Mouse (Mus musculus) ES-Bruce4 (cell line): ENCODE data around the gene Spata16. TPM values are rescaled to one million over a fixed set of nuclear protein-coding genes. Genes with fewer than 3 reads are reported as not detected.

Experiments used
- H3K27ac ChIP-seq: 2 replicates; pipeline ENCODE4 v1.5.1; 2012; ENCODE audit warnings: low read length, inconsistent platforms; ENCODE audit not compliant: insufficient read depth
- H3K27me3 ChIP-seq: 2 replicates; pipeline ENCODE4 v1.6.1; 2012; ENCODE audit warnings: mild to moderate bottlenecking, low read length, inconsistent platforms; ENCODE audit not compliant: control insufficient read depth, poor library complexity, insufficient read depth, severe bottlenecking
- H3K36me3 ChIP-seq: 2 replicates; pipeline ENCODE4 v1.6.1; 2012; ENCODE audit warnings: inconsistent platforms, mild to moderate bottlenecking, low read length, moderate library complexity; ENCODE audit not compliant: control insufficient read depth, poor library complexity, insufficient read depth, severe bottlenecking
- H3K4me1 ChIP-seq: one replicate; pipeline ENCODE4 v1.8.1; 2011; ENCODE audit warnings: low read length; ENCODE audit not compliant: control insufficient read depth, insufficient read depth
- H3K4me3 ChIP-seq: 2 replicates; pipeline ENCODE4 v1.5.1; 2011; ENCODE audit warnings: low read depth, mild to moderate bottlenecking, low read length
- H3K9ac ChIP-seq: 2 replicates; pipeline ENCODE4 v1.6.1; 2012; ENCODE audit warnings: low read depth, mild to moderate bottlenecking, inconsistent platforms; ENCODE audit not compliant: poor library complexity, severe bottlenecking
- H3K9me3 ChIP-seq: replicated peaks from 2 replicates; pipeline ENCODE4 v1.6.1; 2012; ENCODE audit warnings: mild to moderate bottlenecking, low read length, inconsistent platforms; ENCODE audit not compliant: control insufficient read depth, poor library complexity, insufficient read depth, severe bottlenecking
- CTCF ChIP-seq: IDR thresholded peaks from one replicate; pipeline ENCODE4 v1.8.1; 2011; ENCODE audit warnings: low read depth, low read length
- EP300 ChIP-seq: IDR thresholded peaks from 2 replicates; pipeline ENCODE4 v1.6.1; 2011; ENCODE audit warnings: low read depth, low read length; ENCODE audit not compliant: insufficient read depth
- POLR2A ChIP-seq: IDR thresholded peaks from one replicate; pipeline ENCODE4 v1.8.1; 2011; ENCODE audit warnings: low read length; ENCODE audit not compliant: insufficient read depth
- polyA plus RNA-seq: library from polyadenylated mRNA; stranded (reverse); fragments of >200 nt; gene quantifications from 2 replicates; pipeline ENCODE4 v1.2.4, GENCODE M21; 2011; ENCODE audit warnings: low read depth; ENCODE audit not compliant: missing spikeins, insufficient read depth, insufficient read length

The Spata16 gene
- polyA plus RNA-seq, 1 experiment: not detected

DNA sequence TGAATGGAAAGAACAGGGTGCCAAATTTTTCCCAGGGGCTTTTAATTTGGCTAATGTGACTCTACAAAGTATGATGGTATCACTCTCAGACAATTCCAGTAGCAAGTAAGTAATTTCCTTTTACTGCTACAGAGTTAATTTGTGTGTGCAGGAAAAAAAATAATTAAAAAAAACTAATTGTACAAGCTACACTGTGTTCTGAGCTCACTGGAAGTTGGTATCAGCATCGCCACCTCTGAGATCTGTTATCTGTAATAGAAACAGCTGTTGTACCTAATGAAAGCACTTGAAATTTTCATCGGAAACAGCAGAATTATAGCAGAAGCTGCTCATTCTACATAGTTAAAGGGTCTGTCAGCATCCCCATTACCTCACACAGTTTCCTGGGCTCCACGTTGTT lies 295.7 kb downstream of the Spata16 start:
- H3K9me3 ChIP-seq: no peaks in the 10 kb centered on the region
- H3K36me3 ChIP-seq: no peaks in the 10 kb centered on the region
- H3K4me1 ChIP-seq: peaks cover 2% of the 10 kb centered on the region
- TF ChIP-seq CTCF: no peak
- no peak overlapping the region for H3K9ac ChIP-seq
- no peak overlapping the region for H3K27ac ChIP-seq
- H3K4me3 ChIP-seq: no peak overlapping the region
- no peaks in the 10 kb centered on the region for H3K27me3 ChIP-seq

DNA sequence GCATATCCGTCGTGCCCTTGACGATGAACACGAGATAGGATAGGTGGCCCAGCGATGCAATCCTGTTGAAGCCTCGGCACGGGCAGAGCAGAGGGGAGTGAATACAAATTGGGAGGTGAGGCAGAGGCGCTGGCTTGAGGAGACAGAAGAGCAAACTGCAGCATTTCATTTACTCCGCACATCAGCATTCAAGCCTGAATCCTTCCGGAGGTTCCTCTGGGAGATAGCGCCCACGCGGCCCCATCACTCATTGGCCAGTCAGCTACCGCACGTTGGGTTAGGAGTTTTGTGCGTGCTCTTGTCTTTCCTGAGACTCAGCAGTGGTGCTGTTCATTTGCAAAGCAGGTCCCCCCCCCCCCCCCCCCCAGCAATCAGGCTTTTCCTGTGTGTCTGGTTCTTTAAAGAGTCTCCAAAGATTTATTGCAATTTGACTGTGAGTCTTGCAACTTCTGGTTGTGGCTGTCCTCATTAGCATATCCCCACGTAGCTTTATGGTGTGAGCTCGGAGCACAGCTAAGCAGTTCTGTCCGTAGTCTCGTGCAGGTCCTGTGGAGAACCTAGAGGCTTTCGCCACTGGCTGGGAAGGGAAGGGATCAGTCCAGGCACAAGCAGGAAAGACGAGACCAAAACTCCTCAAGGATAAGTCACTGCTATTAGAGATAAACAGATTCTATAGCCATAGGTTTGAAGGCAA lies 299.6 kb downstream of the Spata16 start:
- Histone ChIP-seq H3K9ac (no peak overlapping the region), H3K9me3 (no peaks in the 10 kb centered on the region), H3K27me3 (no peaks in the 10 kb centered on the region)

DNA sequence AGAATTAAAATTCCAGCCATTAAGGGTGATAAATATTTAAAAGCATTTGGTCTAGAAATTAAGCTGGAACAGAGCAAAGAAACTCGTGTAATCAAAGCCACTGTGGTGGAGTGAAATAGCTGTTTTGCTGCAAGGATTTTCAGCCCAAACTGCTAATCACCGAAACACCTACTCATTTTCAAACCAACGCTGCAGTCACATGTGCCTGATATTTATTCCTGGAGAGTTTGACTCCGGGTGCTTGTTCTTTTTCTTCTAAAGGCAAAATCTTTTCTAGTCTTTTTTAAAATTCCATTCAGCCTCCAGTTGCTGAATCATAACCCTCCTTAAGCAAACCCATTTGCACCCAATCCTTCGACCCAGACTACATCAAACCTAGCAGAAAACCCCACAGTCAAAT lies 329.4 kb downstream of the Spata16 start:
- H3K9me3 ChIP-seq: no peaks in the 10 kb centered on the region
- H3K27me3 ChIP-seq: no peaks in the 10 kb centered on the region
- H3K9ac ChIP-seq: no peak overlapping the region
- no peaks in the 10 kb centered on the region for H3K4me1 ChIP-seq
- no peak overlapping the region for H3K4me3 ChIP-seq
- TF ChIP-seq CTCF: no peak
- TF ChIP-seq EP300: no peak
- no peak for TF ChIP-seq POLR2A
- H3K36me3 ChIP-seq: no peaks in the 10 kb centered on the region
- H3K27ac ChIP-seq: no peak overlapping the region

More for the DNA sequence above, 299.6 kb downstream of the Spata16 start:
- no peaks in the 10 kb centered on the region for H3K36me3 ChIP-seq
- H3K4me1 ChIP-seq: peaks cover 2% of the 10 kb centered on the region
- TF ChIP-seq POLR2A (no peak), CTCF (no peak), EP300 (no peak)
- H3K27ac ChIP-seq: no peak overlapping the region
- no peak overlapping the region for H3K4me3 ChIP-seq

DNA sequence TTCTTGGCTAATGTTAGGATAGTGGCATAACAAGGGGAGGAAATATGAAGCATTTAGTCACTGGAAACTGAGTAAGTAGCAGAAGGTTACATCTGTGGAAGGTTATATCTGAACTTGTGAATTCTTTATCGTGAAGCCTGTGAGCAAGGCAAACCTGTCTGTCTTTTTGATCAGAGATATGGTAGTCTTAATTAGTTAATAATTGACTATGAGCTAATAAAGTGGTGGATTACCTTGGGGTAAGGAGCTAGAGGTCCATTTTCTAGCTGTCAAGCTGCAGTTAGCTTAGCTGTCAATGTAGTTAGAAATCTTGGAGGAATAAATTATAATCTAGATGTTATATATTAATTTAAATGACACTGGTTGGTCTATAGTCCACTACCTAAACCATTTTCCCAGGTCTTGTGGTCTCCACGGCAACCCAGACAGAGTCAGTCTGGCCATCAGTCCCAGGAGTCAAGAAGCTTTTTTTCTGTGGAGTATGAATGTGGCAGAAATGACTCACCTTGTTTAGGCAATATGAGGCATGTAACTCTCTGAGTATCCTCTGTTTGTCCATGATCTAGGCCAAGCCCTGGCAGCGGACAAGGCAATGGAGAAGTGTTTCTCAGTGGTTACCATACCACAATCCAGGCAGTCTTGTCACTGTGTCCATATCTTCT lies 331.6 kb downstream of the Spata16 start:
- Histone ChIP-seq H3K27ac (no peak overlapping the region), H3K9ac (no peak overlapping the region), H3K9me3 (no peaks in the 10 kb centered on the region), H3K36me3 (no peaks in the 10 kb centered on the region), H3K4me3 (no peak overlapping the region), H3K4me1 (no peaks in the 10 kb centered on the region), H3K27me3 (no peaks in the 10 kb centered on the region)
- TF ChIP-seq CTCF (no peak), POLR2A (no peak), EP300 (no peak)

DNA sequence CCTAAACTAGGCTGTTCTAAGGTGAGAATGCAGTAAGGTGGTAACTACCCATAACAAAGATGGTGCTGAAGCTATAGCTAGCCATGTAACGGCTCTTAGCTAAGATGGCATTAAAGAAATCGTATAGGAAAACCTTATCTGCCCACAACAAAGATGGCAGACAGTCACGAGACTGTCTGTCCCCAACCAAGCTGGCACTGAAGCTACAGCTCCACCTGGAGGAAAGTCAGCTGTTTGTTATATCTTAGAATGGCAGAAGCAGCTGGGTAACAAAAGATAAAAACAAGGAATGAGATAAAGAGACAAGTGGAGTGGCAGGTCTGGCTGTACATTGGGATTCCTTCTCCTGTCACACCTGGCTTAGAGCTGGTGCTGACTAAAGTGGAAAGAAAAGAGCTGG lies 333.1 kb downstream of the Spata16 start:
- no peak overlapping the region for H3K9ac ChIP-seq
- no peaks in the 10 kb centered on the region for H3K4me1 ChIP-seq
- no peak overlapping the region for H3K4me3 ChIP-seq
- TF ChIP-seq CTCF (no peak), EP300 (no peak), POLR2A (no peak)
- no peaks in the 10 kb centered on the region for H3K36me3 ChIP-seq
- no peaks in the 10 kb centered on the region for H3K9me3 ChIP-seq
- no peaks in the 10 kb centered on the region for H3K27me3 ChIP-seq
- no peak overlapping the region for H3K27ac ChIP-seq

DNA sequence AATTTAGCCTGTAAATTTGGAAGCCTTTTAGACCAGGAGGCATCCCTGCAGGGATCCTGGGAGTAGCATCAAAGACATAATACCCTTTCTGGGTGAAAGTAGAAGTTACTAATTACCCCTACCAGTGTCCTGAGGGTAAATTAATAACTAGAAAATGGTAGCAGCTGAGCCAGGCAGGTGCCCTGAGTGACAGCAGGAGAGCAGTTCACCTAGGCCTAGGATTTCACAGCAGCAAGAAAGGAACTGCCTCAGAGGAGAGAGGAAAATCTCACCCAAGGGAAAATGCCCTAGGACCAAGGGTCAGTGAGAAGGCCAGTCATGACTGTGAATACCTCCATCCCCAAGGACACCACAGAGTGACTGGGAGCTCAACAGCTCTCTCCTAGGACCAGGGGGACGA lies 333.9 kb downstream of the Spata16 start:
- no peaks in the 10 kb centered on the region for H3K4me1 ChIP-seq
- H3K27ac ChIP-seq: no peak overlapping the region
- H3K9me3 ChIP-seq: no peaks in the 10 kb centered on the region
- H3K9ac ChIP-seq: no peak overlapping the region
- TF ChIP-seq CTCF (no peak), POLR2A (no peak), EP300 (no peak)
- H3K27me3 ChIP-seq: no peaks in the 10 kb centered on the region
- no peaks in the 10 kb centered on the region for H3K36me3 ChIP-seq
- H3K4me3 ChIP-seq: no peak overlapping the region
